Mouse (Mus musculus): ENCODE results near the gene Vmn1r1.
A peak's percentile ranks its signal among the peaks of the same experiment; 100 is the strongest.

Gene Vmn1r1

DNA sequence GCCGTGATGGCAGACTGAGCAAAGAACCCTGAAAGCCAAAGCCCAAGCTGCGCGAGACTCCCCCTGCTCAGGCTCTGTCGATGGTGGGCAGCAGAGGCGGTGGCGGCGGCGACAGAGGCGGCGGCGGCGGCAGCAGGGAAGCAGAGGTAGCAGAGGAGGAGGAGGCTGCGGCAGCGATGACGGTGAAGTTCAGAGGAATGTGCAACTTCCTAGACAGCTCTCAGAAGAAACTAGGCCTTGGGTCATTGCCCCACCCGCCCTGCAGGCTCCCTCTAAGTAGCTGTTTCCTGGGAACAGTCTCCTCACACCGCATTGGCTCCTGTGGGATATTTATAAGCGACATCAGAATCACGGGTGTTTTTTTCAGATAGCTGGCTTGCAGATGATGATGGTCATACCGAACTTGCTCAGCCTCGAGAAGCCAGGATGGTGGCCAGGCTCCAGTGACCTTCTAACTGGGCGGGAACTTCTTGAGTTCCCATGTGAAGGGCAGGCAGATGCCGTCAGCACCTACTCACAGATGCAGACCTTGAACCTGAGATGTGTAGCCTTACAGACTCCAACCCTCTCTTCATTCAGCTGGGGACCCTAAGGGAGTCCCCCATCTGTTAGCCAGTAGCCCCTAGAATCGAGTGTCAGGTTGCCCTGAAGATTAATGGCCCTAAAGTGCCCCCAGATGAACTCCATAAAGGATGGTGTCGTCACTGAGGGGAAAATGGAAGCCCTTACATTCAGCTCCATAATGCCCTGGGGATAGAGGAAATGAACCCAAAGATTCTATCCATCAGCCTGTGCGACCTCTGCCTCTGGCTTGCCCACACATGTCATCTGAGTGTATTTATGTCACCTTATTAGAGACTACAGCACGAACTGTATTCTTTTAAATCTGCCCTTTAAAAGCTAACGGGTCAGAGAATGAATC is 26.8 kb downstream of the Vmn1r1 start:
- DNase-seq (ENCODE audit: low read depth, low spot score) = no peak

- DNase-seq (ENCODE audit: low read depth, low spot score) = peak; percentile 71
Measured at GRCm38 (mm10) chr1:182130830-182131229, 33.5 kb downstream of the Vmn1r1 start.

DNA sequence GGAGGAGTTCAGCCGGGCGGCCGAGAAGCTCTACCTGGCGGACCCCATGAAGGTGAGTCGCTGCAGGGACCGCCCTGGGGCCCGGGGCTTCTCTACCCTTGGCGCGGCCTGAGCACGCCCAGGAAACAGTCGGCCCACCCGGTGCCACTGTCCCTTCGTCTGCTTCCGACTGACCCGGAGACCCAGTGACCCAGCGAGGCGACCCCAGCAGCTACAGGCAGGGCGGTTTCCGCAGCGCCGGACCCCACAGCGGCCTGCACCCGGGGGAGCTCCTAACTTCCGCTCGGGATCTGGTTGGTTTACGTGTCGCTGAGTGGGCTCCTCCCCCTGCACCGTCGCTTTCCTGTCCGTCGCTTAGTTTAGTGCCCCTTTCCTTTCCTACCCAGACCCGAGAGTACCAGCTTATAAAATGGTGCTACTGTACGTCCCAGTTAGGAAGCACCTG is 39.3 kb downstream of the Vmn1r1 start:
- peak; percentile 90 for DNase-seq (ENCODE audit: low read depth, low spot score)

DNA sequence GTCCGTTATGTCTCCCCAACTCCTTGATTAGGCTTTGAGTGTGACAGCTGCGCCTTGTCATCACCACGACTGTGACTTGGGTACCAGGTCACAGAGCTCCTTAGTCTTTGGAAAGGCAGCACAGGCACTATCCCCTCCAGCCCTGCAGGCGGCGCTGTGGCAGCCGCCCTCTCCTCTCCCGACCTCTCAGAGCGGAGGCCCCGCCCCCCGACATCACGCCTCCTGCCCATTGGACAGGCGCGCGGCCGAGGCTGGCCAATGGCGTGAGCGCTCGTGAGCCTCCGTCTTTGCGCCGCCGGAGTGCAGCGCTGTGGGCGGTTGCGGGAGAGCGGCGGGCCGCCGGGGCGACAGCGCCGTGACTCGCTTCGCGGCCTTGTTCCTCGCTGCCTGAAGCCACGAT is 39.8 kb downstream of the Vmn1r1 start, which contains the start of gene Srp9:
Gene Srp9, plus strand, starts transcription at position 232 of the 400 bp plus-strand sequence.
- DNase-seq (ENCODE audit: low read depth, low spot score) = peak; percentile 100

DNA sequence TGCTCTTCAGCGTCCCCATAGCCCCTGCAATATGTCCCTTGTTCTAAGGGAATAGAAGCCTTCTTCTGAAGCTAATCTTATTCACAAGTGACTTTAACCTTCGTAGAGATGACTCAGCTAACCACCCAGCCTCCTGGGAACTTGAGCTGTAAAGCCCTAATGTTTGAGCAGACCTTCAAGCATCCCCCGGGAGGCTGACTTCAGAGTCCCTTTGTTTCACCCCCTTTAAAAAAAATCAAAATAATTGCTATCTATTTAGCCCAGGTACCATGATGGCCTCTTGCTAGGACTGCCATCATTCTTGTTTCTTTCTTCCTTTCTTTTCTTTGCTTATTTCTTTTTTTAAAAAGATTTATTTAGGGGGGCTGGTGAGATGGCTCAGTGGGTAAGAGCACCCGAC is 41.9 kb downstream of the Vmn1r1 start:
- DNase-seq (ENCODE audit: low read depth, low spot score) = no peak

- DNase-seq (ENCODE audit: low read depth, low spot score) = no peak
Measured at GRCm38 (mm10) chr1:182115651-182116408, 48.5 kb downstream of the Vmn1r1 start.

- peak; percentile 76 for DNase-seq (ENCODE audit: low read depth, low spot score)
Measured at GRCm38 (mm10) chr1:182115197-182115596, 49.1 kb downstream of the Vmn1r1 start.

DNA sequence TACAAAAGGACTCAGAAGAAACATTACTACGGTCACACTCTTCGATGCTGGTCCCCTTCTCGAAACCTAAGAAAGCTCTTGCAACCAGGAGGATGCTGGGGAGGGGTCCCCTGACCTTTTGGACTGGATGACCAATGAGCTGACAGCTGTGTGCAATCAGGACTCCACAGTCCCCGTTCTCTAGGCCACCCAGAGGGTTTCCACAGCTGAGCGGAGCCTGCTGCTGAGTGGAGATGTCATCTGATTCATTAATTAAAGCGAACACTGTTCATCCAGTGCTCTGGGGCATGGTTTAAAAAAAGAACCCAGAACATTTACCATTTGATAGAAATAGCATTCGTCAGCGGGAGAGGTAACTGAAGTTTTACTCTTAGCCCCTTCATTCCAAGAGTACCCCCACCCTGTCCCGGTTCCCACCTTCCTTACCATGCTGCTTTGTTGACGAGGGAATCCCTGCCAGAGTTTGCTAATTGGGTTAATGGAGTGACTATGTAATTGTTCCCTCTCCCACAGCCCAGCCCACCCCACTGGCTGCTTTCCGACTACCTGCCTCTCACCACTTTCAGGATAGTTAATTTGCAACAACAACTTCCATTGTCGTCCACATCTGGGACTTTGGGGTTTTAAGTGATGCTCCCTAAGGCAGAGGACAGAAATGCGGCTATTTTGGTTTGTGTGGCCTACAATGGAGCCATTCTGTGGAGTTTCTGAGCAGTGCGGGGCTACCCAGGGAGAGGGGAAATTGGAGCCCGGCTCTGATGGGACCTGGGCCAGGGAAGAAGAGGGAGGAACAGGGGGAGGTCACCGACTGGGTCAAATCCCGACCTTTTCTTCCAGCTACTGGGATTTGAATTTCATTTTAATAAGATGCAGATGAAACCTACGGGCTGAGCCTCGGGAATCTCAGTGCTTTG is 50.4 kb downstream of the Vmn1r1 start:
- no peak for DNase-seq (ENCODE audit: low read depth, low spot score)

DNA sequence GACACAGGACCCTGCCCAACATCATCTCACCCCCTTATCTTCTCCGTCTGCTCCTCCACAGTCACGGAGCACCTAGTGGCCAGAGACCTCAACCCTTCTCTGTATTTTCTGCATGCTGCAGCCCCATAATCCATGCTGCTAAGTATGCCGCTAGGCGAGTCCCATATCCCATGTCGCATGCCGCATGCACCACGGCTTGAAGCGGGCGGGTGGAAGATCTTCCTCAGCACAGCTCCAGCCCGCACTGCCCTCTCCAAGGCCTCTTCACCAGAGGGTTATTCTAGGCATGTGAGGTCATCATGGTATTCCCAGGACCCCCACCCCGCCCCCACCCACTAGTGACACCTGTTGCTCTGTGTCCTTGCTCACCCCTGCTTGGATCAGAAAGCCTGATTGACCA is 51.2 kb downstream of the Vmn1r1 start:
- DNase-seq (ENCODE audit: low read depth, low spot score) = no peak

- DNase-seq (ENCODE audit: low read depth, low spot score) = no peak
Measured at GRCm38 (mm10) chr1:182112385-182112784, 51.9 kb downstream of the Vmn1r1 start.

GRCm38 (mm10) chr1:182111386-182112317 is 52.6 kb downstream of the Vmn1r1 start:
- DNase-seq (ENCODE audit: low read depth, low spot score) = peak; percentile 50

DNA sequence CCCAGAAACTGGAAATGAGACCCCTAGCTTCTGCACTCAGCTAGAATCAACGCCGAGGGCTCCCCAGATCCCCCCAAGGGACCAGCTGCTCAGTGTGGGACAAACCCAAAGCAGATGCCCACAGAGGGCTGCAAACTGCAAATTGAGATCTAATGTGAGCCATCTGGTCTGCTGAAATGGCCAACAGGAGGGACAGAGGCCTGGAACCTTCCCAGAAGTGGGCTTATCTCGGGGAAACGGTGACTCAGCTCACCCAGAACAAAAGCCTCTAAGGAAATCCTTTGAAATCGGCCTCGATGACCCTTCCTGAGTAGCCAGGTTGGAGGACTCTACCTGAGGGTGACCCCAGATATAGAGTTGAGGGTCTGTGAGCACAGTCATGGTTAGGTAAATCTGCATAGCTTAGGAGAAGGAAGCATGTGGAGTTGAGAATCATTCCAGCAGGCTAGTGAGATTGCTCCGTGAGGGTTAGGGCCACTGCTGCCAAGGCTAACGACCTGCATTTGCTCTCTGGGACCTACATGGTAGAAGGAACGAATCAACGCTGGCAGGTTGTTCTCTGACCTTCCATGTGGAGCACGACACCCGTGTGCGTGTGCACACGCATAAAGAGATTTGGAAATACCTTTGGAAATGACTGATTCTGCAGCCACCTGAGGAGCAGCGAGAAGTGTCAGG is 53.4 kb downstream of the Vmn1r1 start:
- DNase-seq (ENCODE audit: low read depth, low spot score) = no peak

GRCm38 (mm10) chr1:182110185-182110584 is 54.1 kb downstream of the Vmn1r1 start:
- no peak for DNase-seq (ENCODE audit: low read depth, low spot score)

DNA sequence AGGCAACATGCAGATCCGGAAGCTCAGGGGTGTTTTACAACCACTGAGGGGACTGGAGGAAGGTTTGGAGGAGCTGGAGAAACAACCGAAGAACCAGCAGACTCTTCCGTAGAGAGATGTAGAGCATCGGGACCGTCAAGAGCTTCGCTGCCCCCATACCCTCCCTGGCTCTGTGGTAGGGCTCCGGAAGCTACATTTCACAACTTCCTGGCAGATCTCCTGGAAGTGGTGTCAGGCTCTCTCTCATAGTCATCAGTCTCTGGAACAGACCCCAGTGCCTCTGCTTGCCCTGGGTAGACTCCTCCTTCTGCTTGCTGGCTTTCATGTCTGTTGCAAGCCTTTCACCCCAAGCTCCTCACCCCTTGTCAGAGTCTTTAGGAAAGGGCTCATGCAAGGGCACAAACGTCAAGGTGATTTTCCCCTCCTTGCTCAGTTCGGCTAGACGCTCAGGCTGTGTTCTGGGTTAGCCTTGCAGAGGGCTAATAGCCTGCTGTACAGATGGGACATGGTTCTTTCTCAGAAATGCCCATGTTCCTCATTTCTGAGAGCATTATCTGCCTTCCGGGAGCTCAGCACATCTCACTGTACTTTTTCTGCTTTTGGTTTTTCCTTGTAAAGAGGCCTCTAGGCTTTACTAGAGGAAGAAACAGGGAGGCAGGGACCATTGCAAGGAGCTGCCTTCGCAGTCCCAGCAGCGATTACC is 55.7 kb downstream of the Vmn1r1 start:
- DNase-seq (ENCODE audit: low read depth, low spot score) = peak; percentile 55

DNA sequence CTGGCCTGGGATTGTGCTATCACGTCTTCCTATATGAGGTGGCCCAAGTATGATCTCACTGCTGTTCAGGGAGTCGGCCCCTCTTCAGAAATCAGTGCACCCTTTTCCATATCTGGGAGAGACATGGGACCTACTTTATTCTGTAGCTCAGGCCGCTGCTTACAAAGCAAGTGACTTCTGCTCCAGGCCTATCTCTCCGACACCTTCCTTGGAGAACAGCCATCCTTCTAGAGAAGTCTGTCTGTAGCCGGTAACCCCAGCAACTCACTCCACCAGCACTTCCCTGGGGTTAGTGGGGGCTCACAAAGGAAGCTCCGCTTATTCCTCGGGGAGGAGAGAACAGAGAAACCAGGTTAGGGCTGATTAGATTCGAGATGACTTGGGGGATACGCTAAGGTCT is 57.0 kb downstream of the Vmn1r1 start:
- DNase-seq (ENCODE audit: low read depth, low spot score) = no peak

- no peak for DNase-seq (ENCODE audit: low read depth, low spot score)
Measured at GRCm38 (mm10) chr1:182105023-182105422, 59.3 kb downstream of the Vmn1r1 start.
